Mouse (Mus musculus): Measurements from ENCODE around the gene Taf1c. TPM values are rescaled to one million over a fixed set of nuclear protein-coding genes. Genes with fewer than 3 reads are reported as not detected.

Taf1c gene
- polyA plus RNA-seq, 1 experiment from 2014 or later, result 12.7 TPM

- Histone ChIP-seq H3K4me2 (ENCODE audit: low read depth, low read length) (no peak overlapping the region), H3K9ac (replicated peaks; ENCODE audit: low read depth, low read length) (no peak overlapping the region), H3K4me1 (ENCODE audit: control insufficient read depth, insufficient read depth, low read length) (peaks cover 15% of the 10 kb centered on the region), H3K36me3 (ENCODE audit: control insufficient read depth, insufficient read depth, low read length) (no peaks in the 10 kb centered on the region), H3K27ac (ENCODE audit: low read depth, low read length) (no peak overlapping the region), H3K27me3 (ENCODE audit: control insufficient read depth, insufficient read depth, low read length) (no peaks in the 10 kb centered on the region), H3K4me3 (ENCODE audit: low read depth, low read length) (no peak overlapping the region), H3K9me3 (ENCODE audit: control insufficient read depth, low read length) (no peaks in the 10 kb centered on the region)
- no peak for ATAC-seq (ENCODE audit: low read depth)
- WGBS, result 90% methylated on average over 4 of the region's 4 CpGs
Observed at GRCm38 (mm10) chr8:119572411-119572810, 32.6 kb downstream of the Taf1c start.

- Histone ChIP-seq H3K4me1 (ENCODE audit: control insufficient read depth, insufficient read depth, low read length) (peaks cover 15% of the 10 kb centered on the region), H3K27me3 (ENCODE audit: control insufficient read depth, insufficient read depth, low read length) (no peaks in the 10 kb centered on the region), H3K9ac (replicated peaks; ENCODE audit: low read depth, low read length) (no peak overlapping the region), H3K36me3 (ENCODE audit: control insufficient read depth, insufficient read depth, low read length) (peaks cover 6% of the 10 kb centered on the region; the same call in 1 of the 2 replicates), H3K4me2 (ENCODE audit: low read depth, low read length) (no peak overlapping the region), H3K4me3 (ENCODE audit: low read depth, low read length) (no peak overlapping the region), H3K9me3 (ENCODE audit: control insufficient read depth, low read length) (no peaks in the 10 kb centered on the region), H3K27ac (ENCODE audit: low read depth, low read length) (no peak overlapping the region)
- WGBS, result 96% methylated on average over 6 of the region's 6 CpGs
- no peak for ATAC-seq (ENCODE audit: low read depth)
Observed at GRCm38 (mm10) chr8:119571135-119571534, 33.9 kb downstream of the Taf1c start.

GRCm38 (mm10) chr8:119569881-119570280 lies 35.1 kb downstream of the Taf1c start:
- Histone ChIP-seq H3K27me3 (ENCODE audit: control insufficient read depth, insufficient read depth, low read length) (no peaks in the 10 kb centered on the region), H3K36me3 (ENCODE audit: control insufficient read depth, insufficient read depth, low read length) (peaks cover 16% of the 10 kb centered on the region), H3K27ac (ENCODE audit: low read depth, low read length) (no peak overlapping the region), H3K9ac (replicated peaks; ENCODE audit: low read depth, low read length) (no peak overlapping the region), H3K4me2 (ENCODE audit: low read depth, low read length) (no peak overlapping the region), H3K4me3 (ENCODE audit: low read depth, low read length) (no peak overlapping the region), H3K4me1 (ENCODE audit: control insufficient read depth, insufficient read depth, low read length) (peaks cover 11% of the 10 kb centered on the region), H3K9me3 (ENCODE audit: control insufficient read depth, low read length) (no peaks in the 10 kb centered on the region)
- 48% methylated on average over 4 of the region's 4 CpGs for WGBS
- ATAC-seq (ENCODE audit: low read depth), result no peak

GRCm38 (mm10) chr8:119568951-119569350 lies 36.1 kb downstream of the Taf1c start:
- 72% methylated on average over 7 of the region's 7 CpGs for WGBS
- Histone ChIP-seq H3K4me2 (ENCODE audit: low read depth, low read length) (no peak overlapping the region), H3K9ac (replicated peaks; ENCODE audit: low read depth, low read length) (no peak overlapping the region), H3K4me1 (ENCODE audit: control insufficient read depth, insufficient read depth, low read length) (peaks cover 8% of the 10 kb centered on the region), H3K36me3 (ENCODE audit: control insufficient read depth, insufficient read depth, low read length) (peaks cover 24% of the 10 kb centered on the region), H3K4me3 (ENCODE audit: low read depth, low read length) (no peak overlapping the region), H3K27me3 (ENCODE audit: control insufficient read depth, insufficient read depth, low read length) (no peaks in the 10 kb centered on the region), H3K9me3 (ENCODE audit: control insufficient read depth, low read length) (no peaks in the 10 kb centered on the region), H3K27ac (ENCODE audit: low read depth, low read length) (no peak overlapping the region)
- ATAC-seq (ENCODE audit: low read depth), result no peak

GRCm38 (mm10) chr8:119568251-119568650 lies 36.8 kb downstream of the Taf1c start:
- Histone ChIP-seq H3K4me2 (ENCODE audit: low read depth, low read length) (no peak overlapping the region), H3K4me3 (ENCODE audit: low read depth, low read length) (no peak overlapping the region), H3K27ac (ENCODE audit: low read depth, low read length) (no peak overlapping the region), H3K36me3 (ENCODE audit: control insufficient read depth, insufficient read depth, low read length) (peaks cover 31% of the 10 kb centered on the region), H3K9me3 (ENCODE audit: control insufficient read depth, low read length) (no peaks in the 10 kb centered on the region), H3K9ac (replicated peaks; ENCODE audit: low read depth, low read length) (no peak overlapping the region), H3K27me3 (ENCODE audit: control insufficient read depth, insufficient read depth, low read length) (no peaks in the 10 kb centered on the region), H3K4me1 (ENCODE audit: control insufficient read depth, insufficient read depth, low read length) (peaks cover 3% of the 10 kb centered on the region; the same call in 1 of the 2 replicates)
- ATAC-seq (ENCODE audit: low read depth), result no peak
- 91% methylated on average over 9 of the region's 9 CpGs for WGBS

- Histone ChIP-seq H3K4me1 (ENCODE audit: control insufficient read depth, insufficient read depth, low read length) (no peaks in the 10 kb centered on the region), H3K4me3 (ENCODE audit: low read depth, low read length) (no peak overlapping the region), H3K9me3 (ENCODE audit: control insufficient read depth, low read length) (no peaks in the 10 kb centered on the region), H3K9ac (replicated peaks; ENCODE audit: low read depth, low read length) (no peak overlapping the region), H3K27me3 (ENCODE audit: control insufficient read depth, insufficient read depth, low read length) (no peaks in the 10 kb centered on the region), H3K27ac (ENCODE audit: low read depth, low read length) (no peak overlapping the region), H3K36me3 (ENCODE audit: control insufficient read depth, insufficient read depth, low read length) (peaks cover 45% of the 10 kb centered on the region), H3K4me2 (ENCODE audit: low read depth, low read length) (no peak overlapping the region)
- 88% methylated on average over 11 of the region's 11 CpGs for WGBS
- no peak for ATAC-seq (ENCODE audit: low read depth)
Observed at GRCm38 (mm10) chr8:119566367-119566766, 38.7 kb downstream of the Taf1c start.

GRCm38 (mm10) chr8:119563849-119564251 lies 41.2 kb downstream of the Taf1c start:
- H3K4me1 ChIP-seq (ENCODE audit: control insufficient read depth, insufficient read depth, low read length), result peaks cover 5% of the 10 kb centered on the region; the same call in 1 of the 2 replicates
- H3K9ac ChIP-seq (replicated peaks; ENCODE audit: low read depth, low read length), result no peak overlapping the region
- no peaks in the 10 kb centered on the region for H3K27me3 ChIP-seq (ENCODE audit: control insufficient read depth, insufficient read depth, low read length)
- H3K4me2 ChIP-seq (ENCODE audit: low read depth, low read length), result no peak overlapping the region
- H3K27ac ChIP-seq (ENCODE audit: low read depth, low read length), result no peak overlapping the region
- H3K4me3 ChIP-seq (ENCODE audit: low read depth, low read length), result no peak overlapping the region
- no peak for ATAC-seq (ENCODE audit: low read depth)
- H3K36me3 ChIP-seq (ENCODE audit: control insufficient read depth, insufficient read depth, low read length), result peaks cover 45% of the 10 kb centered on the region
- 93% methylated on average over 14 of the region's 14 CpGs for WGBS
- no peaks in the 10 kb centered on the region for H3K9me3 ChIP-seq (ENCODE audit: control insufficient read depth, low read length)

- H3K4me2 ChIP-seq (ENCODE audit: low read depth, low read length), result peak overlapping the region; percentile 90
- ATAC-seq (ENCODE audit: low read depth), result peak; percentile 18; the same call in 1 of the 2 replicates
- H3K9me3 ChIP-seq (ENCODE audit: control insufficient read depth, low read length), result no peaks in the 10 kb centered on the region
- no peak overlapping the region for H3K27ac ChIP-seq (ENCODE audit: low read depth, low read length)
- peaks cover 23% of the 10 kb centered on the region for H3K4me1 ChIP-seq (ENCODE audit: control insufficient read depth, insufficient read depth, low read length)
- no peaks in the 10 kb centered on the region for H3K27me3 ChIP-seq (ENCODE audit: control insufficient read depth, insufficient read depth, low read length)
- 90% methylated on average over 6 of the region's 6 CpGs for WGBS
- no peak overlapping the region for H3K9ac ChIP-seq (replicated peaks; ENCODE audit: low read depth, low read length)
- peak overlapping the region; percentile 74; the same call in 1 of the 2 replicates for H3K4me3 ChIP-seq (ENCODE audit: low read depth, low read length)
- H3K36me3 ChIP-seq (ENCODE audit: control insufficient read depth, insufficient read depth, low read length), result peaks cover 25% of the 10 kb centered on the region
Observed at GRCm38 (mm10) chr8:119559402-119559720, 45.7 kb downstream of the Taf1c start.

GRCm38 (mm10) chr8:119558603-119559401 lies 46.2 kb downstream of the Taf1c start, which contains the start of gene Mbtps1:
Mbtps1 (minus strand) TSS chr8:119558735.
- Histone ChIP-seq H3K36me3 (ENCODE audit: control insufficient read depth, insufficient read depth, low read length) (peaks cover 20% of the 10 kb centered on the region), H3K9me3 (ENCODE audit: control insufficient read depth, low read length) (no peaks in the 10 kb centered on the region), H3K27ac (ENCODE audit: low read depth, low read length) (peak within 1 kb of the TSS; percentile 93), H3K9ac (replicated peaks; ENCODE audit: low read depth, low read length) (peak within 1 kb of the TSS; percentile 84), H3K27me3 (ENCODE audit: control insufficient read depth, insufficient read depth, low read length) (no peaks in the 10 kb centered on the region), H3K4me1 (ENCODE audit: control insufficient read depth, insufficient read depth, low read length) (peaks cover 23% of the 10 kb centered on the region), H3K4me3 (ENCODE audit: low read depth, low read length) (peak within 1 kb of the TSS; percentile 74), H3K4me2 (ENCODE audit: low read depth, low read length) (peak within 1 kb of the TSS; percentile 90)
- peak; percentile 95 for ATAC-seq (ENCODE audit: low read depth)
- WGBS, result 8% methylated on average over 43 of the region's 63 CpGs

All from neural tube, embryonic 14.5 days (tissue).